Mouse (Mus musculus) adipose tissue, adult 10 weeks (tissue): Measurements from ENCODE around the gene Klrc3. TPM values are rescaled to one million over a fixed set of nuclear protein-coding genes. Genes with fewer than 3 reads are reported as not detected.

Experiments used
- polyA plus RNA-seq: library from polyadenylated mRNA; stranded (reverse); fragments of 350-450 nt; fragmentation: Illumina TruSeq; extraction: RNeasy Lipid Tissue Mini Kit (QIAGEN cat#74804); gene quantifications from one replicate; pipeline ENCODE4 v1.2.3, GENCODE M21; 2014; ENCODE audit warnings: low read depth, low replicate concordance

Klrc3 gene
- polyA plus RNA-seq, result not detected

DNA sequence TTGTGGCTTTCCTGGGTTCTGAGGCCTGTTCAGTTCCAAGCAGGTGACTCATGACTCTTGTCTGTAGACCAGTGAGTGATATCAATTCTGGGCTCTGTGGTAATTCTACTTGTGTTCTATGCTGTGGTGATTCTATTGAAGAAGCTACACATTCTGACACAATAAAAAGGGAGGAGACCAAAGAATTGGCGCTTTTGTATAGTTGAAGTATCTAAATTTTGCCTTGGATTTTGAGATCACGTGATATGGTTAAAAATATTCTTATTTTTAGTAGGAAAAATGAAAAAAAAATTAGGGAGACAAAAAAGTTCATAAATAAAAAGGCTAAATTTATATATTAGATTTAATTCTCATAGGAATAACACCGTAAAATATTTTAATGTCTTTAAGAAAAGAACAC, at the start of gene Klrc3:
TSS of gene Klrc3 (minus strand) at position 101 of the 400 bp plus-strand sequence.

DNA sequence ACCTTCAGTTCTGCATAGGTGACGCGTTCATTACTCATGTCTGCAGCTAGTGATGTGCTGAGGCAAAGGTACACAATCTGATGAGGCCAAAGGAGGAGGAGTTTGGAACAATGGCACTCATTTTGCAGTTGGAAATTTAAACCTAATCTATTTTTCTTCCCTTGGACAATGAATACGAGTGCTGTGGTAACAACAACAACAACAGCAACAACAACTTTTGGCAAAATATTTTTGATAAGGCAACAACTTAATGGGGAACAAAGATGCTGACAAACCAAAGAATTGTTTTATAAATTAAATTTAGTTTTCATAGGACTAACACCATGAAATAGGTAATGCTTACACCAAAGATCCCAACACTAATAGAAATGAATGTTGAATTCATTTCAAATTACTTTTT, 35.7 kb upstream of the Klrc3 start, which contains the start of gene Klrc1:
TSS of gene Klrc1 (minus strand) at position 101 of the 400 bp plus-strand sequence.

DNA sequence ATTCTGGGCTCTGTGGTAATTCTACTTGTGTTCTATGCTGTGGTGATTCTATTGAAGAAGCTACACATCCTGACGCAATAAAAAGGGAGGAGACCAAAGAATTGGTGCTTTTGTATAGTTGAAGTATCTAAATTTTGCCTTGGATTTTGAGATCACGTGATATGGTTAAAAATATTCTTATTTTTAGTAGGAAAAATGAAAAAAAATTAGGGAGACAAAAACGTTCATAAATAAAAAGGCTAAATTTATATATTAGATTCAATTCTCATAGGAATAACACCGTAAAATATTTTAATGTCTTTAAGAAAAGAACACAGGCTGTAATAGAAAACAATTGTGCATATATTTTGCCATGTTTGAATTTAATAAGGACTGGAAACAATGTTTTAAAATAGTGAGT, 17.5 kb upstream of the Klrc3 start, which contains the start of gene Klrc2:
TSS of gene Klrc2 (minus strand) at position 101 of the 400 bp plus-strand sequence.

GRCm38 (mm10) chr6:129623735-129624134, 19.4 kb downstream of the Klrc3 start, which contains the start of gene Klrk1:
Klrk1 (minus strand) TSS chr6:129623864.

GRCm38 (mm10) chr6:129591508-129591907, 51.6 kb downstream of the Klrc3 start, which contains the start of gene Klrd1:
Klrd1 (plus strand) TSS chr6:129591782.

Other genes with a start within 250 kb of the Klrc3 start
- gene Clec1b, start 246.0 kb downstream of the Klrc3 start, polyA plus RNA-seq, result not detected
- 2.1 TPM for gene Clec9a, start 234.5 kb downstream of the Klrc3 start, polyA plus RNA-seq
- gene Clec1a, start 191.3 kb downstream of the Klrc3 start, polyA plus RNA-seq, result 2.6 TPM
- gene Olr1, start 136.2 kb downstream of the Klrc3 start, polyA plus RNA-seq, result 0.38 TPM
- not detected for gene Tmem52b, start 130.8 kb downstream of the Klrc3 start, polyA plus RNA-seq
- 177 TPM for gene Gabarapl1, start 110.2 kb downstream of the Klrc3 start, polyA plus RNA-seq
- gene Klre1, start 65.4 kb downstream of the Klrc3 start, polyA plus RNA-seq, result 0.68 TPM
- 2.8 TPM for gene Klrd1, start 51.6 kb downstream of the Klrc3 start, polyA plus RNA-seq
- gene Klrk1, start 19.5 kb downstream of the Klrc3 start, polyA plus RNA-seq, result 3.0 TPM
- 0.15 TPM for gene Klrc2, start 17.4 kb upstream of the Klrc3 start, polyA plus RNA-seq
- 0.27 TPM for gene Klrc1, start 35.6 kb upstream of the Klrc3 start, polyA plus RNA-seq
- gene Klri1, start 73.8 kb upstream of the Klrc3 start, polyA plus RNA-seq, result 0.68 TPM
- gene Klri2, start 97.1 kb upstream of the Klrc3 start, polyA plus RNA-seq, result 0.12 TPM
- not detected for gene Gm156, start 140.9 kb upstream of the Klrc3 start, polyA plus RNA-seq
- not detected for gene Gm17631, start 219.3 kb upstream of the Klrc3 start, polyA plus RNA-seq
- gene Klra17, start 233.3 kb upstream of the Klrc3 start, polyA plus RNA-seq, result 0.27 TPM